Mouse (Mus musculus) liver, postnatal 0 days (tissue): ENCODE measurements at regions not wholly inside any gene's neighbourhood (a gene's known extent, or its start where the extent isn't known, plus 50 kb on each side); places are given as distances from the start of the nearest gene placed in this dataset.
A peak's percentile ranks its signal among the peaks of the same experiment; 100 is the strongest.

Source experiments
- ATAC-seq: fragments of 200-750 bp; cut with Nextera tagmentation; 2 replicates; pipeline ENCODE4 v1.8.0; 2017; ENCODE audit warnings: mild to moderate bottlenecking, moderate library complexity
- DNase-seq: peaks from one replicate; pipeline ENCODE4 v3.0.0-alpha.2; 2016
- H3K27ac ChIP-seq: fragments of 300-500 bp; sonication (generic); 2 replicates; pipeline ENCODE4 v1.5.1; 2014; ENCODE audit warnings: antibody characterized with exemption, moderate library complexity, mild to moderate bottlenecking, low read depth
- H3K27me3 ChIP-seq: fragments of 300-500 bp; sonication (generic); 2 replicates; pipeline ENCODE4 v1.6.1; 2014; ENCODE audit warnings: low read length, control low read depth, mixed read lengths; ENCODE audit not compliant: insufficient read depth
- H3K36me3 ChIP-seq: fragments of 300-500 bp; sonication (generic); replicated peaks from 2 replicates; pipeline ENCODE4 v1.6.1; 2014; ENCODE audit warnings: mild to moderate bottlenecking, control low read depth, low read length, moderate library complexity, mixed read lengths; ENCODE audit not compliant: insufficient read depth
- H3K4me1 ChIP-seq: fragments of 300-500 bp; sonication (generic); 2 replicates; pipeline ENCODE4 v1.6.1; 2014; ENCODE audit warnings: antibody characterized with exemption, mild to moderate bottlenecking, control low read depth; ENCODE audit not compliant: insufficient read depth
- H3K4me2 ChIP-seq: fragments of 300-500 bp; sonication (generic); 2 replicates; pipeline ENCODE4 v1.6.1; 2014; ENCODE audit warnings: low read depth, mild to moderate bottlenecking, low read length, moderate library complexity, mixed read lengths
- H3K4me3 ChIP-seq: fragments of 300-500 bp; sonication (generic); 2 replicates; pipeline ENCODE4 v1.5.1; 2014; ENCODE audit warnings: low read depth, low read length
- H3K9ac ChIP-seq: fragments of 300-500 bp; sonication (generic); replicated peaks from 2 replicates; pipeline ENCODE4 v1.6.1; 2014; ENCODE audit warnings: mild to moderate bottlenecking, moderate library complexity
- H3K9me3 ChIP-seq: fragments of 300-500 bp; sonication (generic); 2 replicates; pipeline ENCODE4 v1.6.1; 2016; ENCODE audit warnings: mild to moderate bottlenecking, control low read depth, low read length, mixed read lengths
- CTCF ChIP-seq: sonication (generic); IDR thresholded peaks from 2 replicates; pipeline ENCODE4 v1.5.1; 2016; ENCODE audit warnings: antibody characterized with exemption, low read depth
- EP300 ChIP-seq: IDR thresholded peaks from 2 replicates; pipeline ENCODE4 v1.6.1; 2016; ENCODE audit warnings: antibody characterized with exemption, low read depth, mild to moderate bottlenecking
- WGBS: fragments of 180-500 bp; shearing (Covaris S2); extraction: QIAGEN DNeasy Blood & Tissue Kit; methylation state at CpG from one replicate; pipeline ENCODE4 v1.1.7; 2014; ENCODE audit not compliant: insufficient replicate concordance; 5-methylcytosine and 5-hydroxymethylcytosine counted together

DNA sequence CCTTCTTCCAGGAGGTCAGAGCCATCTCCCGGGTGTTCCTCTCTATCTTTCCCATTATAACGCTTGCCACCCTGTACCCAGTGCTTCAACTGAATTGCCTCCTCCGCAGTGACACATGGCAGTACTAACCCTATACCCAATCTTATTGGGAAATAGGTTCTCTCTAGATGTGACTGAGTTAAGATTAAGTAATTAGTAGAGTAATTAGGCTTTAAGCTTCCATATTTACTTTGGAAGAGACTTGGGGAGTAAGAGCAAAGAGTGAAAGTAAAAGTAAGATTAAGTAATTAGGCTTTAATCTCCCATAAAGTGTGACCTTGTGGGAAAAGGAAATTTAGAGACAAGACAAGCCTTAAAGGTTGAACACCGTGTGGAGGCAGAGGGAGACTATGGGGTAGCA lies 148.7 kb upstream of the Prok2 start:
- no peak overlapping the region for H3K27ac ChIP-seq
- no peak overlapping the region for H3K9ac ChIP-seq
- TF ChIP-seq EP300 (no peak), CTCF (no peak)
- H3K36me3 ChIP-seq = no peaks in the 10 kb centered on the region
- no peaks in the 10 kb centered on the region for H3K27me3 ChIP-seq
- DNase-seq = no peak
- H3K4me1 ChIP-seq = no peaks in the 10 kb centered on the region
- H3K9me3 ChIP-seq = no peaks in the 10 kb centered on the region
- WGBS = 74% methylated on average over 4 of the region's 4 CpGs
- ATAC-seq = no peak
- H3K4me3 ChIP-seq = no peak overlapping the region
- H3K4me2 ChIP-seq = no peak overlapping the region

DNA sequence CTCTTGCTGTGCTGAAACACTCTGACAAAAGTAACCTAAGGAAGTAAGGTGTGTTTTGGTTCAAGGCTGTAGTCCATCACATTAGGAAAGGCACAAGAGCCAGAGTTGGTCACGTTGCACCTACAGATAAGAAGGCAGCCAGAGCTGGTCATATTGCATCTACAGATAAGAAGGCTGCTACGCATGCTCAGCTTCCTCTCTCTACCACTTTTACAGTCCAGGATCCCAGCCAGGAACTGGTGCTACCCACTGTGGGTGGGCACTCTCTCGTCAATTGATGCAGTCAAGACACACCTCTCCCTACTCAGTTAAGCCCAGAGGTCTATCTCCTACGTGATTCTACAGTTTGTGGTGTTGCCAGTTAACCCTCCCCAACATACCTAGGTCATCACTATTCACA lies 147.8 kb upstream of the Prok2 start:
- Histone ChIP-seq H3K9ac (no peak overlapping the region), H3K4me2 (no peak overlapping the region), H3K27me3 (no peaks in the 10 kb centered on the region), H3K36me3 (no peaks in the 10 kb centered on the region), H3K4me3 (no peak overlapping the region), H3K27ac (no peak overlapping the region), H3K4me1 (no peaks in the 10 kb centered on the region), H3K9me3 (no peaks in the 10 kb centered on the region)
- ATAC-seq (no peak), DNase-seq (no peak)
- WGBS = 33% methylated on average over 4 of the region's 4 CpGs
- TF ChIP-seq CTCF (no peak), EP300 (no peak)

DNA sequence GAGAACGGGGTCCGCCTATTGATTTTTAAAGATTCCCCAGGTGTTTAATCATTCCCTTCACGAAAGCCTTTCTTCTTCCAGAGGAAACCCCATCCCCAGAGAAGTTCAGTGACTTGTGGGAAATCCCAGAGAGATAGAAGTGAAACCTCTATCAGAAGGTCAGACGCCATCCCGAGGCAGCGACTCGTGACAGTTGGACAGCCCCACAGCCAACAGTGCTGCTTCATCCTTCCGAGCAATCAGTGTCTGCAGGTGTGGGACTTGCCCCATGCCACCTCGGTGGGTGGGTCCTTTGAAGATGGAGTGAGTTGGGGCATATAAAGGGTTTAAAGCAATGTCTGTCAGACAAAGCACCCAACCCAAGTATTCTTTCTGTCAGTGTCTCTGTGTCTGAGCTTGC lies 139.9 kb upstream of the Prok2 start:
- Histone ChIP-seq H3K4me1 (no peaks in the 10 kb centered on the region), H3K4me2 (no peak overlapping the region), H3K36me3 (no peaks in the 10 kb centered on the region), H3K9ac (no peak overlapping the region), H3K27ac (no peak overlapping the region), H3K9me3 (no peaks in the 10 kb centered on the region), H3K27me3 (no peaks in the 10 kb centered on the region), H3K4me3 (no peak overlapping the region)
- ATAC-seq (no peak), DNase-seq (no peak)
- 62% methylated on average over 9 of the region's 9 CpGs for WGBS
- TF ChIP-seq EP300 (no peak), CTCF (no peak)

GRCm38 (mm10) chr6:99864949-99865348 lies 138.8 kb upstream of the Prok2 start:
- no peak for TF ChIP-seq EP300
- peak; percentile 20; the same call in 1 of the 2 replicates for TF ChIP-seq CTCF
- Histone ChIP-seq H3K4me1 (no peaks in the 10 kb centered on the region), H3K36me3 (no peaks in the 10 kb centered on the region), H3K27me3 (no peaks in the 10 kb centered on the region), H3K4me2 (no peak overlapping the region), H3K9ac (no peak overlapping the region), H3K4me3 (no peak overlapping the region), H3K9me3 (no peaks in the 10 kb centered on the region), H3K27ac (no peak overlapping the region)
- ATAC-seq (no peak), DNase-seq (no peak)
- 50% methylated on average over 3 of the region's 3 CpGs for WGBS

DNA sequence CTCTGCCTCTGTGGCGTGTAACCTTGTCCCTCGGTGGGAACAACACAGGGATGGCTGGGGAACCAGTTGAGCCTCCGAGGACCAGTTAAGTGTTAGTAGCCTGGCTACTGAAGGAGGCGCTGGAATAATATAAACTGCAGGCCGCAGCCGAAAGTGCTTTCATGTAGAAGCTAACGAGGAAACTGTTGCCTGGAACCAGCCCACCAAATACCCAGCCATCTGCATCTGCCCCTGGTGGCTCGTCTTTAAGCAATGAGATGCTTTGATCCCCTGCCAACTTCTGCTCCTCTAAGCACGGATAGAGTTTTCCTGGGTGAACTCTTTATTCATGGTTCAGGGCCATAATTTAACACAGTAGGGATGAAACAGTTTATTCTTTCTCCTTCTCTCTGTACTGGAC lies 137.2 kb upstream of the Prok2 start:
- DNase-seq (no peak), ATAC-seq (no peak)
- TF ChIP-seq EP300 (no peak), CTCF (no peak)
- Histone ChIP-seq H3K27me3 (no peaks in the 10 kb centered on the region), H3K9me3 (no peaks in the 10 kb centered on the region), H3K27ac (no peak overlapping the region), H3K4me2 (no peak overlapping the region), H3K4me3 (no peak overlapping the region), H3K4me1 (no peaks in the 10 kb centered on the region), H3K36me3 (no peaks in the 10 kb centered on the region), H3K9ac (no peak overlapping the region)
- 74% methylated on average over 9 of the region's 9 CpGs for WGBS

GRCm38 (mm10) chr6:99857411-99857810 lies 131.2 kb upstream of the Prok2 start:
- ATAC-seq (no peak), DNase-seq (no peak)
- no peak overlapping the region for H3K9ac ChIP-seq
- no peak overlapping the region for H3K27ac ChIP-seq
- H3K4me1 ChIP-seq = no peaks in the 10 kb centered on the region
- no peaks in the 10 kb centered on the region for H3K36me3 ChIP-seq
- H3K4me3 ChIP-seq = no peak overlapping the region
- TF ChIP-seq CTCF = no peak
- TF ChIP-seq EP300 = no peak
- H3K4me2 ChIP-seq = no peak overlapping the region
- H3K27me3 ChIP-seq = no peaks in the 10 kb centered on the region
- 76% methylated on average over 6 of the region's 6 CpGs for WGBS
- H3K9me3 ChIP-seq = no peaks in the 10 kb centered on the region

GRCm38 (mm10) chr6:99853716-99854115 lies 127.5 kb upstream of the Prok2 start:
- DNase-seq = no peak
- 50% methylated on average over 3 of the region's 3 CpGs for WGBS
- H3K4me3 ChIP-seq = no peak overlapping the region

More at GRCm38 (mm10) chr6:99853716-99854115, 127.5 kb upstream of the Prok2 start:
- Histone ChIP-seq H3K4me2 (no peak overlapping the region), H3K27me3 (no peaks in the 10 kb centered on the region), H3K9me3 (no peaks in the 10 kb centered on the region), H3K27ac (no peak overlapping the region), H3K4me1 (no peaks in the 10 kb centered on the region), H3K9ac (no peak overlapping the region), H3K36me3 (no peaks in the 10 kb centered on the region)
- TF ChIP-seq EP300 (no peak), CTCF (0 out of 2 replicates have a peak, but pooled peaks have one; percentile 8)
- ATAC-seq = no peak
